Mouse (Mus musculus) hindbrain, postnatal 0 days (tissue): Measurements from ENCODE around the gene Msh5. TPM values are rescaled to one million over a fixed set of nuclear protein-coding genes. Genes with fewer than 3 reads are reported as not detected.
A peak's percentile ranks its signal among the peaks of the same experiment; 100 is the strongest.

Experiments used
- ATAC-seq: fragments of 200-750 bp; cut with Nextera tagmentation; 2 replicates; pipeline ENCODE4 v1.8.0; 2017; ENCODE audit warnings: mild to moderate bottlenecking, moderate TSS enrichment, moderate library complexity
- DNase-seq: peaks from one replicate; pipeline ENCODE4 v3.0.0-alpha.2; 2015; ENCODE audit warnings: low spot score
- H3K27ac ChIP-seq: fragments of 300-500 bp; sonication (generic); 2 replicates; pipeline ENCODE4 v1.5.1; 2014; ENCODE audit warnings: mild to moderate bottlenecking
- H3K27me3 ChIP-seq: fragments of 300-500 bp; sonication (generic); 2 replicates; pipeline ENCODE4 v1.6.1; 2014; ENCODE audit warnings: low read length, mixed read lengths; ENCODE audit not compliant: insufficient read depth
- H3K36me3 ChIP-seq: fragments of 300-500 bp; sonication (generic); 2 replicates; pipeline ENCODE4 v1.6.1; 2014; ENCODE audit warnings: low read length, mixed read lengths; ENCODE audit not compliant: insufficient read depth
- H3K4me1 ChIP-seq: fragments of 300-500 bp; sonication (generic); 2 replicates; pipeline ENCODE4 v1.6.1; 2014; ENCODE audit warnings: antibody characterized with exemption, low read length, mixed read lengths; ENCODE audit not compliant: insufficient read depth
- H3K4me2 ChIP-seq: fragments of 300-500 bp; sonication (generic); 2 replicates; pipeline ENCODE4 v1.6.1; 2014; ENCODE audit warnings: low read depth, mild to moderate bottlenecking, low read length, moderate library complexity, mixed read lengths
- H3K4me3 ChIP-seq: fragments of 300-500 bp; sonication (generic); 2 replicates; pipeline ENCODE4 v1.5.1; 2014; ENCODE audit warnings: low read length
- H3K9ac ChIP-seq: fragments of 300-500 bp; sonication (generic); replicated peaks from 2 replicates; pipeline ENCODE4 v1.6.1; 2014; ENCODE audit warnings: mild to moderate bottlenecking, low read length, moderate library complexity, mixed read lengths
- H3K9me3 ChIP-seq: fragments of 300-500 bp; sonication (generic); 2 replicates; pipeline ENCODE4 v1.6.1; 2016; ENCODE audit warnings: low read length, mixed read lengths
- CTCF ChIP-seq: IDR thresholded peaks from 2 replicates; pipeline ENCODE4 v1.5.1; 2016; ENCODE audit warnings: antibody characterized with exemption, control low read depth, low read depth
- WGBS: fragments of 180-500 bp; shearing (Covaris S2); extraction: QIAGEN DNeasy Blood & Tissue Kit; methylation state at CpG from one replicate; pipeline ENCODE4 v1.1.7; 2014; 5-methylcytosine and 5-hydroxymethylcytosine counted together
- polyA plus RNA-seq: library from polyadenylated mRNA; unstranded; fragments of >200 nt; fragmentation: Nextera tagmentation; extraction: Ambion mirVana; gene quantifications from 2 replicates; pipeline ENCODE4 v1.2.1, GENCODE M21; 2015
- total RNA-seq: library from RNA; depleted of rRNA; stranded (reverse); fragments of >200 nt; gene quantifications from 2 replicates; pipeline ENCODE4 v1.2.3, GENCODE M21; 2014; rRNA removed

Gene Msh5
- total and polyA plus RNA-seq, 2 experiments from 2014 or later = 3.1 to 6.4 TPM

GRCm38 (mm10) chr17:34982328-34982727, 64.2 kb downstream of the Msh5 start:
- Histone ChIP-seq H3K27me3 (no peaks in the 10 kb centered on the region), H3K4me2 (peak overlapping the region; percentile 78), H3K4me3 (peak overlapping the region; percentile 79), H3K27ac (peak overlapping the region; percentile 94; the same call in 1 of the 2 replicates), H3K9me3 (no peaks in the 10 kb centered on the region), H3K9ac (peak overlapping the region; percentile 79), H3K36me3 (peaks cover 16% of the 10 kb centered on the region; the same call in 1 of the 2 replicates), H3K4me1 (peaks cover 7% of the 10 kb centered on the region)
- ATAC-seq = no peak
- no peak for TF ChIP-seq CTCF
- no peak for DNase-seq
- under 1% methylated on average over 15 of the region's 15 CpGs for WGBS

DNA sequence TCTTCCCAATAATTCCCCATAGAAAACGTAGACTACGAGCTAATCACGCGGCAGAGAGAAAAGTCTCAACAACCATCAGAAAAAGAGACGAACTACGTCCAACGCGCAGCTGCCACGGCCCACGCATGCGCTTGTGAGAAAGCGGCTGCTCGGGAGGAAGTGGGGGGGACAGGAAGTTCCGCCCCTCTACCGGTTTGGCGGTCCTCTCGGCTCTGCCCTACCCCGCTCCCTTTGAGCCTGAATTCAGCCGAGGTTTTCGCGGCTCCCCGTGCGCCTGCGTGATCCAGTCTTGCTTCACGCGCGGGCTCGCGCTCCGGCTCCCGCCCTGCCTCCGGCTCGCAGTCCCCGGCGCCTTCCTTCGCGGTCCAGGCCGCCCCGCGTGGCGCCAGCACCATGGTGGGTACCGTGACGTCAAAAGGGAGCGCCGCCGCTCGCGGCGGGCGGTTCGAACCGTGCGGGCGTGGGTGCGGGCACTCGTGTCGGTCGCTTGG, 64.8 kb downstream of the Msh5 start, which contains the start of gene Lsm2:
TSS of gene Lsm2 (plus strand) at position 173 of the 491 bp plus-strand sequence.
- Histone ChIP-seq H3K27me3 (no peaks in the 10 kb centered on the region), H3K4me2 (peak within 1 kb of the TSS; percentile 78), H3K27ac (peak within 1 kb of the TSS; percentile 94), H3K4me3 (peak within 1 kb of the TSS; percentile 79), H3K9me3 (no peaks in the 10 kb centered on the region), H3K4me1 (peaks cover 7% of the 10 kb centered on the region), H3K36me3 (peaks cover 15% of the 10 kb centered on the region; the same call in 1 of the 2 replicates), H3K9ac (peak within 1 kb of the TSS; percentile 79)
- under 1% methylated on average over 56 of the region's 58 CpGs for WGBS
- no peak for TF ChIP-seq CTCF
- peak; percentile 96 for ATAC-seq
- DNase-seq = peak; percentile 95

DNA sequence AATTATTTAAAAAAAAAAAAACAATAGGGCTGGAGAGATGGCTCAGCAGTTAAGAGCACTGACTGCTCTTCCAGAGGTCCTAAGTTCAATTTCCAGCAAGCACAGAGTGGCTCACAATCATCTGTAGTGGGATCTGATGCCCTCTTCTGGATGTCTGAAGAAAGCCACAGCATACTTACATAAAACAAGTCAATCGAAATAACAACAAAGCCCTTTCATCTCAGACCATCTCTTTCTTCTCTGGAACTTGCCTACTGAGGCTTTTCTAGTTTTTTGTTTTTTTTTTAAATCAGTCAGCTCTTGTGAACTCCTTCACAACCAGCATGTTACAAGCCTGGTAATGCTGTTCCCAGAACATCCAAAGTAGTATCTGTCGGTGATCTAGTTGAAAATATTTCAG, 65.9 kb downstream of the Msh5 start:
- DNase-seq (peak; percentile 70), ATAC-seq (no peak)
- Histone ChIP-seq H3K4me2 (peak overlapping the region; percentile 78), H3K9me3 (no peaks in the 10 kb centered on the region), H3K27me3 (no peaks in the 10 kb centered on the region), H3K4me1 (peaks cover 7% of the 10 kb centered on the region), H3K27ac (peak overlapping the region; percentile 94; the same call in 1 of the 2 replicates), H3K36me3 (peaks cover 5% of the 10 kb centered on the region; the same call in 1 of the 2 replicates), H3K4me3 (peak overlapping the region; percentile 79), H3K9ac (peak overlapping the region; percentile 79; the same call in 1 of the 2 replicates)
- WGBS = 13% methylated on average over 2 of the region's 2 CpGs
- TF ChIP-seq CTCF = peak; percentile 66

GRCm38 (mm10) chr17:34979631-34980030, 66.9 kb downstream of the Msh5 start:
- H3K9ac ChIP-seq = no peak overlapping the region
- no peaks in the 10 kb centered on the region for H3K9me3 ChIP-seq
- no peaks in the 10 kb centered on the region for H3K36me3 ChIP-seq
- H3K4me1 ChIP-seq = peaks cover 7% of the 10 kb centered on the region
- H3K4me2 ChIP-seq = no peak overlapping the region
- TF ChIP-seq CTCF = no peak
- H3K27ac ChIP-seq = no peak overlapping the region
- 94% methylated on average over 4 of the region's 4 CpGs for WGBS
- no peak for ATAC-seq
- DNase-seq = no peak
- H3K4me3 ChIP-seq = no peak overlapping the region
- no peaks in the 10 kb centered on the region for H3K27me3 ChIP-seq

Other genes with a start within 250 kb of the Msh5 start
Only the 30 nearest of the 46 such genes appear.
- gene Ehmt2, start 148.3 kb downstream of the Msh5 start, total RNA-seq = 309 and 317 TPM in 2 replicates
- gene Ehmt2, start 148.3 kb downstream of the Msh5 start, polyA plus RNA-seq = 57.4 and 57.6 TPM in 2 replicates
- 0.22 TPM in 1 of 2 replicates, not detected in the other for gene Slc44a4, start 132.3 kb downstream of the Msh5 start, total RNA-seq
- gene Slc44a4, start 132.3 kb downstream of the Msh5 start, polyA plus RNA-seq = 0.18 and 0.25 TPM in 2 replicates
- gene Neu1, start 115.5 kb downstream of the Msh5 start, total RNA-seq = 50.9 and 93.9 TPM in 2 replicates
- 42.9 and 43.1 TPM in 2 replicates for gene Neu1, start 115.5 kb downstream of the Msh5 start, polyA plus RNA-seq
- gene Hspa1b, start 87.5 kb downstream of the Msh5 start, total RNA-seq = 15.2 and 20.4 TPM in 2 replicates
- 0.51 and 0.55 TPM in 2 replicates for gene Hspa1b, start 87.5 kb downstream of the Msh5 start, polyA plus RNA-seq
- gene Gm20481, start 76.8 kb downstream of the Msh5 start, total RNA-seq = not detected in 2 replicates
- not detected in 2 replicates for gene Gm20481, start 76.8 kb downstream of the Msh5 start, polyA plus RNA-seq
- 25.0 and 29.0 TPM in 2 replicates for gene Hspa1a, start 74.6 kb downstream of the Msh5 start, total RNA-seq
- 13.6 and 14.7 TPM in 2 replicates for gene Hspa1a, start 74.6 kb downstream of the Msh5 start, polyA plus RNA-seq
- gene Hspa1l, start 74.0 kb downstream of the Msh5 start, total RNA-seq = 0.99 and 1.4 TPM in 2 replicates
- 0.76 TPM in 2 replicates for gene Hspa1l, start 74.0 kb downstream of the Msh5 start, polyA plus RNA-seq
- gene Lsm2, start 64.9 kb downstream of the Msh5 start, total RNA-seq = 35.5 and 43.1 TPM in 2 replicates
- 106 and 110 TPM in 2 replicates for gene Lsm2, start 64.9 kb downstream of the Msh5 start, polyA plus RNA-seq
- gene Vars, start 45.8 kb downstream of the Msh5 start, total RNA-seq = 128 TPM in 2 replicates
- gene Vars, start 45.8 kb downstream of the Msh5 start, polyA plus RNA-seq = 39.9 and 41.7 TPM in 2 replicates
- 0.68 and 1.2 TPM in 2 replicates for gene Vwa7, start 30.2 kb downstream of the Msh5 start, total RNA-seq
- gene Vwa7, start 30.2 kb downstream of the Msh5 start, polyA plus RNA-seq = 0.11 and 0.18 TPM in 2 replicates
- gene Sapcd1, start 18.7 kb downstream of the Msh5 start, total RNA-seq = 0.65 and 2.1 TPM in 2 replicates
- 2.4 and 2.7 TPM in 2 replicates for gene Sapcd1, start 18.7 kb downstream of the Msh5 start, polyA plus RNA-seq
- gene Clic1, start 3.2 kb upstream of the Msh5 start, total RNA-seq = 56.9 and 59.5 TPM in 2 replicates
- 81.9 and 88.5 TPM in 2 replicates for gene Clic1, start 3.2 kb upstream of the Msh5 start, polyA plus RNA-seq
- gene Ddah2, start 12.3 kb upstream of the Msh5 start, total RNA-seq = 216 and 228 TPM in 2 replicates
- gene Ddah2, start 12.3 kb upstream of the Msh5 start, polyA plus RNA-seq = 322 and 331 TPM in 2 replicates
- gene Ly6g6c, start 18.6 kb upstream of the Msh5 start, total RNA-seq = not detected in 2 replicates
- not detected in 2 replicates for gene Ly6g6c, start 18.6 kb upstream of the Msh5 start, polyA plus RNA-seq
- not detected in 2 replicates for gene Mpig6b, start 19.4 kb upstream of the Msh5 start, total RNA-seq
- gene Mpig6b, start 19.4 kb upstream of the Msh5 start, polyA plus RNA-seq = 0.18 TPM in 2 replicates
- gene Ly6g6e, start 30.2 kb upstream of the Msh5 start, total RNA-seq = not detected in 2 replicates
- gene Ly6g6e, start 30.2 kb upstream of the Msh5 start, polyA plus RNA-seq = 0.44 TPM in 1 of 2 replicates, not detected in the other
- gene Ly6g6d, start 31.3 kb upstream of the Msh5 start, total RNA-seq = 0.78 TPM in 1 of 2 replicates, not detected in the other
- 1.3 and 1.9 TPM in 2 replicates for gene Ly6g6d, start 31.3 kb upstream of the Msh5 start, polyA plus RNA-seq
- gene Ly6g6f, start 38.9 kb upstream of the Msh5 start, total RNA-seq = not detected in 2 replicates
- 0.26 TPM in 1 of 2 replicates, not detected in the other for gene Ly6g6f, start 38.9 kb upstream of the Msh5 start, polyA plus RNA-seq
- 129 and 158 TPM in 2 replicates for gene Abhd16a, start 42.5 kb upstream of the Msh5 start, total RNA-seq
- gene Abhd16a, start 42.5 kb upstream of the Msh5 start, polyA plus RNA-seq = 121 TPM in 2 replicates
- gene Ly6g5c, start 61.5 kb upstream of the Msh5 start, total RNA-seq = not detected in 2 replicates
- not detected in 2 replicates for gene Ly6g5c, start 61.5 kb upstream of the Msh5 start, polyA plus RNA-seq
- gene Ly6g5b, start 68.7 kb upstream of the Msh5 start, total RNA-seq = 1.7 and 2.0 TPM in 2 replicates
- gene Ly6g5b, start 68.7 kb upstream of the Msh5 start, polyA plus RNA-seq = 0.76 and 1.2 TPM in 2 replicates
- gene Gpank1, start 74.7 kb upstream of the Msh5 start, total RNA-seq = 13.1 and 14.1 TPM in 2 replicates
- 18.1 and 19.1 TPM in 2 replicates for gene Gpank1, start 74.7 kb upstream of the Msh5 start, polyA plus RNA-seq
- gene Csnk2b, start 75.3 kb upstream of the Msh5 start, total RNA-seq = 257 and 289 TPM in 2 replicates
- 332 and 350 TPM in 2 replicates for gene Csnk2b, start 75.3 kb upstream of the Msh5 start, polyA plus RNA-seq
- 14.0 and 29.7 TPM in 2 replicates for gene D17H6S53E, start 79.6 kb upstream of the Msh5 start, total RNA-seq
- gene D17H6S53E, start 79.6 kb upstream of the Msh5 start, polyA plus RNA-seq = 9.4 and 11.6 TPM in 2 replicates
- 0.37 TPM in 1 of 2 replicates, not detected in the other for gene Apom, start 85.3 kb upstream of the Msh5 start, total RNA-seq
- gene Apom, start 85.3 kb upstream of the Msh5 start, polyA plus RNA-seq = 0.35 TPM in 1 of 2 replicates, not detected in the other
- 320 and 368 TPM in 2 replicates for gene Bag6, start 88.4 kb upstream of the Msh5 start, total RNA-seq
- gene Bag6, start 88.4 kb upstream of the Msh5 start, polyA plus RNA-seq = 50.0 and 55.8 TPM in 2 replicates
- gene Prrc2a, start 118.2 kb upstream of the Msh5 start, total RNA-seq = 218 and 223 TPM in 2 replicates
- gene Prrc2a, start 118.2 kb upstream of the Msh5 start, polyA plus RNA-seq = 92.6 and 99.2 TPM in 2 replicates
- 0.21 and 2.4 TPM in 2 replicates for gene Aif1, start 129.3 kb upstream of the Msh5 start, total RNA-seq
- 9.5 and 10.9 TPM in 2 replicates for gene Aif1, start 129.3 kb upstream of the Msh5 start, polyA plus RNA-seq
- gene Lst1, start 141.7 kb upstream of the Msh5 start, total RNA-seq = 10.8 and 25.0 TPM in 2 replicates
- 8.0 and 8.7 TPM in 2 replicates for gene Lst1, start 141.7 kb upstream of the Msh5 start, polyA plus RNA-seq
- 1.6 TPM in 1 of 2 replicates, not detected in the other for gene Ltb, start 147.7 kb upstream of the Msh5 start, total RNA-seq
- 1.2 and 1.8 TPM in 2 replicates for gene Ltb, start 147.7 kb upstream of the Msh5 start, polyA plus RNA-seq